Mouse (Mus musculus): ENCODE measurements around the gene Nrxn3.

Gene Nrxn3

DNA sequence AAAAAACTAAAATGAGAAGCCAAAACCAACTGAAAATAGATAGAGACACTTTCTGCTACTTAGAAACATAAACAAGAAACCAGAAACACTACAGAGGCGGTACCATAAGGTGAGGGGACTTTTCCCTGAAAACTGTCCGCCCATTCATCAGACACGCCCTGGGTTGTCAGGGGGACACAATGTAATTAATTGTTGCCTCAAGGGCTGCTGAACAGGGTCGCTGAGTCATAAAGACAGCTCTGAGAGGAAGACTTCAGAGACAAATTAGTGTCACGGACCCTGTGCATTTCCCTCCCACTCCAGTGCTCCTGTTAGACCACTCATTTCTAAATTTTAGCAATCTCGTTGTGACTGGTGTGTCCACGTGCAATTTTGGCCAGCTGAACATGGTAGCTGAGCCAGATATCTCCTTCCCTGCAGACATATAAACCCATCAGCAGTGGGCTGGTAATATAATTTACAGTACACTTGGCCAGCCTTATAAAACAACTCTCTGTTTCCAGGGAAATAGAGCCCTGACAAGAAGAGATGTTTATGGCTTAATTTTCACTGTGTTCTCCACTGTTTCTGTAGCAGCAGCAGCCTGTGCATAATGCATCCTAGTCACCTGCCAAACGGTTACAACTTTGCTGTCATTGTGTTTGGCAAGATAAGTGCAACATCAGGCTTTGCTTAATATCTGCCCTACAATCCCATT lies 603.3 kb downstream of the Nrxn3 start:
- peak in 1 of 2 experiments; percentile 37 for DNase-seq (ENCODE audit: low spot score in 2 of 2)

DNA sequence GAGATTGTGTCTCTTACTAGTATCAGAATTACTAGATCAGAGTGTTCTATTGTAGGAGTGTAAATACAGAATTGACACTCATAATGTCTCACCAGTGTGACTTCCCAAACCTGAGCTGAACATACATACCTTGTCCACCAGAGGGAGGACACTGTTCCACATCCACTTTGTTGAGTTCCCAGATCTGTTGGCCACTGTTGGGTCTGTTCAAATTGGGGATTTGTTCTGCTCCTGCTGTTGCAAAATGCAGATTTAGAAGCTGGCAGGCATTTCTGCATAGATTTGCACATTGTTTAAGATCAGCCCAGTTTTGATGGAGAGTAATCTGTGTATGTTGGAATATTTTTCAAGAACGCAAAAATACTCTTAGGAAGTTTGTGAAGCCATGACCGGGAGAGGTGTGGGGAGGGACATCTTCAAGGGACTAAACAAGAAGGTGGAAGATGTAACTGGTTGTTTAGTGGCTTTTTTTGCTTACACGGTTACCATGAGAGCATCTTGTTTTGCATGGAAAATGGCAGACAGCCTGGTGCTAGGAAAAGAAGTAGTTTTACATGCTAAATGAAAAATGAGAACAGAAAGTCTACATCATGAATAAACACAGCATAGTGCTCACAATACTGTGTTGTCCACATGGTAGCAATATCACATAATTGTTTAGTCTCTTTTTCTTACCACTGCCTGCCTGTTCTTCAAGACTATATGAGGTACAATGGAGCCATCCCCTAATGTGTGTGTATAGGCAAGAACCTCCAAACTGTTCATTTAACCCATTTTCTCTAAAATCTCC lies 609.0 kb downstream of the Nrxn3 start:
- peak; percentile 61 to 83 for DNase-seq (ENCODE audit: low spot score in 2 of 2)

DNA sequence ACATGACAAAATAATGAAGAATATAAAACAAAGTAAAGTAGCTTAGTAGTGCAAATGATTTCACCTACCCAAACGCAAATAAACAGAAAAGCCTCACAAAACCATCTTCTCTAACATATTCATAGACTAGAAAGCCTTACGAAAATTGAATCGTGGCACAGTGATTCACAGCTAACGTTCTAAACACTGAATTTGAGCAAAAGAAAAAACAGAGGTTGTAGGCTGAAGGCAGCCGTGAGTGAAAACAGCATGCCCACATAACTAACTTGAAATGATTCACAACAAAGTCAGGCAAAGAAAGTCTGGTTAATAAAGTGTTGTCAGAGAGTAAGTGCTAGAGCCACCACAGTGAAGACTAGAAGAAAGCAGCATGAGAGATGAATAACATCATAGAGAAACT lies 610.8 kb downstream of the Nrxn3 start:
- DNase-seq (ENCODE audit: low spot score in 2 of 2): no peak

DNA sequence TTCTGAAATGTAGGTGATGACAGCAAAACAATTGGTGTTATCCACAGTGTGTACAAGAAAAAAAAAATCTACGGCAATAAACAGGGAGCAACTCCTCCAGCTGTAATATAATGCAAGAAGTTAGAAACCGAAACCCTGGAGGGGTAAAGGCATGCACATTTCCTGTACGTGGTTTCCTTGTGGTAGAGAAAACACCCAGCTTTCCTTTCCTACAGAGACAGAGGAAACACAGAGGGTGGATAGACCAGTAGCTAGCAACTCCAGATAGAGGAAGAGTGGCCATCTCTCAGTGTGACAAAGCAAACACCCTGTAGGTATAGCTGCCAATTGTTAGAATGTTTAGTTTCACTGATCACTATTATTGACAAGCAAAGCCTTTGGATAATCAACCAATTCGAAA lies 642.2 kb downstream of the Nrxn3 start:
- DNase-seq (ENCODE audit: low spot score in 2 of 2): no peak

DNA sequence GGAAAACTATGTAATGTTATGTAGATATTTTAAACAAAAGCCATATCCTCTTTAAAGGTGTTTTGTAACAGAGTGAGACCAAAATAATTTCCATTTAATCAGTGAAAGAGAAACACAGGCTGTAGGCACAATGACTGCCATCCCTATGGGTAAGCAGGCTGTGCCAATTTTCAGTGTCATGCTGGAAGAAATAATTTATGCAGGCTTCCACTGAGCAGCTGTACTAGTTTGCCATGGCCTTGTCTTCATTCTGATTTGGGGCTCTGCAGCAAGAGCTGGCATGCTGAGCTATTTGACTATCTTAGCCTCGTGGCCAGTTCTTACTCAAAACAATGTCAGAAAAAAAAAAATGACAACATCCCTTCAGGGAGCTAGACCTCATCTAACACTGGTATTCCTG lies 647.3 kb downstream of the Nrxn3 start:
- no peak for DNase-seq (ENCODE audit: low spot score in 2 of 2)

DNA sequence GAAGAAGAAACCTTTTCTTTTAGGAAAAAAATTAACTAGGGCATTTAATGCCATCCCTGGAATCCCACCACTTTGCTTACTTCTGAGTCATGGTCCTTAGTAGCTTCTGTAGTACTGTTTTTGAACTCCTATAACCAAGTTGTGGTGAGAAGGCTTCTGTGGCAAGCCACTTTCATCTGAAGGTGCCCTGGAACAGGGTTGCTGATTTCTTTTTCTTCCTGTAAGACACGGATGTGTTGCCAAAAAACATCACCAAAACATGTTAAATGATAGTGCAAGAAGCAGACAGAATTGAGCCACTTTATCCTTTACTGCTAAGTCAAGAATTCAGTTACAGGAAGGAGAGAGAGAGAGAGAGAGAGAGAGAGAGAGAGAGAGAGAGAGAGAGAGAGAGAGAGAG lies 653.9 kb downstream of the Nrxn3 start:
- peak in 1 of 2 experiments; percentile 42 for DNase-seq (ENCODE audit: low spot score in 2 of 2)

DNA sequence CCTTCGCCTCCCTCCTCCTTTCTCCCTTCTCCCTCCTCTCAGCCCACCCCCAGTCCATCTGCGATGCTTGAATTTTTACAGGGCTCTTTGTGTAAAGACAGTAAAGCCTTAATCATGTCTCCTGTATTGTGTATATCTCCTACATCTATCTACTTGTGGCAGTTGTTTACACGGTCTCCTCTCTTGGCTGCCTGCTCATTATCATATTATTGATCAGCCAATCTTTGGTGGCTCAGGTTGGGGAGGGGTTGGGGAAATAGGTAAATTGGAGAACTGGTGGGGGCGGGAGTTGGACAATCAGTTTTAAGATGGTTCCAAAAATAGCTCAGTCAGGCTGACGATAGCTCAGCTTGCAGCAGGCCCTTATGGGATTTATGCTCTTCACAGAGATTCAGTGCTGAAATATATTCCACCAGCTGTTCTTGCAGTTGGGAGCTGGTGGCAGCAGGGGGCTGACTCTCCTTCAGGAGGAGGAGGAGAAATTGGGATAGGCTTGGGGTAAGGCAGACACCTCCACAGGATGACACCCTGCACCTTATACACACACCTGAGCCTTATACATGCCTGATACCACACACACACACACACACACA lies 654.5 kb downstream of the Nrxn3 start:
- peak; percentile 76 to 88 for DNase-seq (ENCODE audit: low spot score in 2 of 2)

DNA sequence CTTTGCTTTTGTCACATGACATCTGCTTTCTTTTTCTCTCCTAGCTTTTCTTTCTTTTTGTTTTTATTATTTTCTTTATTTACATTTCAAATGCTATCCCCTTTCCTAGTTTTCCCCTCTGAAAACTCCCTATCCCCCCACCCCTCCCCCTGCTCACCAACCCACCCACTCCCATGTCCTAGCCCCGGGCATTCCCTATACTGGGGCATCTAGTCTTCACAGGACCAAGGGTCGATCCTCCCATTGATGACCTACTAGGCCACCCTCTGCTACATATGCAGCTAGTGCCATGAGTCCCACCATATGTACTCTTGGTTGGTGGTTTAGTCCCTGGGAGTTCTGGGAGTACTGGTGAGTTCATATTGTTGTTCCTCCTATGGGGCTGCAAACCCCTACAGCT lies 655.0 kb downstream of the Nrxn3 start:
- no peak for DNase-seq (ENCODE audit: low spot score in 2 of 2)

DNA sequence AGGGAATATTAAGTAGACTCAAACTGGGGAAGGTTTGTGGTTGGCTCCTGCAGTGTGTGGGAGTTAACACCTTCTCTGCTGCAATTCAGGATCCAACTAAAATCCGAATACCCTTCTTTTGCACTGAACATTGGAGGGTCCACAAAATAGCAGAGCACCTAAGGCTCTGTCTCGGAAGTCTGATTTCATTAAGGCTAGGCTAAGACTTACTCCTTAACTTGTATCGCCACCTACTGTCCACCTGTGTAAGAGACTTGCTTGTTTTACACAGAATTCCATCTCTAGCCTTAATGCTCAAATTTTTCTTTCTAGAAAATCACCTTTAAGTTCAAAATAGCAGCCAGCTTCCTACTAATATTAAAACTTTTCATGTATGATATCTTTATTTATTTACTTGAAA lies 660.6 kb downstream of the Nrxn3 start:
- DNase-seq (ENCODE audit: low spot score in 2 of 2): peak; percentile 40 to 48

DNA sequence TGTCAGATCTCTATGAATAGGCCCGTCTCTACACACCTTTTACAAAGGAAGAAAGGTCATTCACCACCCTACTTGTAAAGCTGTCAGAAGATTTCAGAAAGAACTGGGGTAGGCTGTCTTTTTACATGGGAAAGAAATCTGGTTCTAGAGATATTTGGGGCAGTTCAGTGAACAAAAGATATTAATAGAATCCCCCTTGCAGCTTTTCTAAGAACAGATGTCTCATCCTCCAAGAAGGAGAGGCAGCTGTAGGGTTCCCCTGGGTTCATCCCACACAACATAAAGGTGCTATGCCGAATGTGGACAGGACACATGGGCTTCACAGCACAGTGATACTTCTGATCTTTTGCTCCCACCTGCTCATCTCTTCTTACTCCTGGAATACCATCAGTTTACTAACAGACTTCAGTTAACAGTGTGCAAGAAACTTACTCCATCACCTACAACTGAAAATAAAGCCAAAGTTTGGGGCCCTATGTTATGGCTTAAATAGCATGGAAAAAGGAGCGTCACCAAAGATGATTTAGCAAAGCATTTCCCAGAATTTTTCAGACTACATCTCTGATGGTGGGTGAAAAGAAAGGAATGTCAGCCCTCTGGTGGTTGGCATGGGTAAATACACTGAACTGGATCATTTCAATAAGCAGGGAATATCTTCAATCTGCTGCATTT lies 672.6 kb downstream of the Nrxn3 start:
- peak; percentile 51 to 62 for DNase-seq (ENCODE audit: low spot score in 2 of 2)

DNA sequence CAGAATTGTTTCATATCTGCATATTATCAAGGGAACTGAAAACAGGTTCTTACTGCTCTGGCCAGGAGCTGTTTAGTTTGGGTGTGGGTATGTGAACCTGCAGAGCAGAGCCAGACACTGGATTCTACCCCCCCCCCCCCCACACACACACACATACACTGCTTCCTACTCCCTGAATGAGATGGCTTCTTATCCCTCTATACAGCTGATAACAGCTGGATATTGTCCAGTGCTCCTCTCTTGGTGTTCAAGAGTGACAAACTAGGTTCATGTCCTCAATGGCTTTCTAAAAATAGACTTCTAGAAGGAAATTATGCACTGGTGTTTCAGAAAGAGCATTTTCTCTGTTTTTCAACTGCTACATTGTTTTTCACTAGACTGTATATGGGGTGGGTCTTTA lies 713.8 kb downstream of the Nrxn3 start:
- no peak for DNase-seq (ENCODE audit: low spot score in 2 of 2)

DNA sequence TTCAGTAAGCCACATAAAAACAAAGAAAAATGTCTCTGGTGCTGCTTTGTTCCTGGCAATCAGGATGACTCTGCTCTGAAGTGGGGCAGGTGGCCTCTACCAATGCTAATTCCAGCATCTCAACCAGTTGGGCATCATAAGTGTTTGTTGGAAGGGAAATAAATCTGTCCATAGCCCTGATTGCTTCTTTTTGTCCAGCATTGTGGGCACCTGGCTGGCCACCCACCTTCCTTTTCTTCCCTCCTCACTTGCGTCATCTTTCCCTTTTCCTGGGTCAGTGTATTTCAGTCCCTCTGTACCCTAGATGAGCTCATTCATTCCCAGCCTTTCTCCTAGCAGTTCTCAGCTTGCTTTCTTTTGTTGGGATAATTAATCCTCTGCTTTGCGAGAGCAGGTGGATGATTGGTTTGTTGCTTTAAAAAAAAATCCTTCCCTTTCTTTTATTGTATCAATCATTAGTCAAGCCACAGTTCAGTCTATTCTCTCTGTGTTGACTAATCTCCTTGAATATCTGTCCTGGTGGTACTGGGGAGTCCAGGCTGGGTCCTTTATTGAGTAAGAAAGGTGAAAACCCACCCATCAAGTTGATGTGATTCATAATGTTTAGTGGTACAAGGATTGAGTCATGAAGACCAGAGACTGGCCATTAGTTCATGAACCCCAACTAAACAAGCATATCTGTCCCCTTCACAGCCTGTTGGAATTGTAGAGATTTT lies 719.8 kb downstream of the Nrxn3 start:
- no peak for DNase-seq (ENCODE audit: low spot score in 2 of 2)

DNA sequence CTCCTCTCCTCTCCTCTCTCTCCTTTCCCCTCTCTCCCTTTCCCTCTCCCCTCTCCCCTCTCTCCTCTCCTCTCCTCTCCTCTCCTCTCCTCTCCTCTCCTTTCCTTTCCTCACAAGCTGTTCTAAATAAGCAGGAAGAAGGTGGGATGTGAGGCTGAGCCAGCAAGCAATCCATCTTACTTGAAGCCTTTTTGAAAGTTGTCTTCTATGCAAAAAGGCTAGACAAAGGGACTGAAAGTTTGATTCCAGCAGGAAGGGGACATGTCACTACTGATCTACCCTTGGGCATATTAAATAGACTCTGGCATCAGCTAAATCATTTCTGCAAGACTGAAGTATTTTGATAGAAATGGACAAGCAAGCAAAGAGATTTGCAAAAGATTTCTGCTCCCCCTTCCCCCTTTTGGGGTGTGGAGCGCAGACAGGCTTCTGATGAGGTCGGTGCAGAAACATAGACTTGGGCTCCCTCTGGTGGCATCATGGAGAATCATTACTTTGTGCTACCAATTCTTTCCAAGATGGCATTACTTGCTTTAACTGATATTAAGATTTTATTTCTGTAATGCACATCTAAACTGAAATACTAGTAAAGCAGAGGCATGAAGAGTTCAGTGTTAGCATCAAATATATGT lies 728.1 kb downstream of the Nrxn3 start:
- peak; percentile 79 to 84 for DNase-seq (ENCODE audit: low spot score in 2 of 2)

DNA sequence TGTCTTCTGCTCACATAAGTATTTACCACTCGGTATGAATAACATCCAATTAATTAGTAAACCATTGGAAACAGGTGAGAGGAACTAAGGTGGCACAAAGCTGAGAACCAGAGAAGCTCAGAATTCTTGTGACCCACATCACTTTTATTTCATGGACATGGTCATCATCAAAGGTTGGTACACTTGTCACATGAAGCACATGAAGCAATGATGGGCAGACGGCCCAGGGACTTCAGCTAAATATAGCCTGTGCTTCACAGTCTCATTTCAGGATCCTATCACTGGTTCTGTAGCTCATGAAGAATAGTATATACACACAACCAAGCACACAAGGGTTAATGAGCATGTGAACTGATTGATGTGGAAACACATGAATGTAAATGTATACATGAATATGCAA lies 747.5 kb downstream of the Nrxn3 start:
- DNase-seq (ENCODE audit: low spot score in 2 of 2): no peak

DNA sequence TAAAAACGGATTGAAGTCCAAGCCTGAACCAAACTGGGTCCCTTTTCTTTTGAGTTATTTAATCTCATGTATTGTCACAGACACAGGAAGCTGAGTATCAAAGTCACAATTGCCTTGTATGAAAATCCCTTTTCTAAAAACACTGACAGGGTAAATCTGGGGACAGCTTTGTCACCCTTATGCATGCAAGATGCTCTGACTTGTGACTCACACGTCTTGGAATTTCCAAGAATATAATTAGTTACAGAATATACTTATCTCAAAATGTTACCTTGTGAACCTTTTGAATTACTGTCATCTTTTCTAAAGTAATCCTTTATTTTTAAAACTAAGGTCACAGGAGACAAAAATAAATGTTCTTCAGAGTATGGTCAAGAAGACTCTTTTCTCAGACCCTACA lies 748.6 kb downstream of the Nrxn3 start:
- DNase-seq (ENCODE audit: low spot score in 2 of 2): no peak

DNA sequence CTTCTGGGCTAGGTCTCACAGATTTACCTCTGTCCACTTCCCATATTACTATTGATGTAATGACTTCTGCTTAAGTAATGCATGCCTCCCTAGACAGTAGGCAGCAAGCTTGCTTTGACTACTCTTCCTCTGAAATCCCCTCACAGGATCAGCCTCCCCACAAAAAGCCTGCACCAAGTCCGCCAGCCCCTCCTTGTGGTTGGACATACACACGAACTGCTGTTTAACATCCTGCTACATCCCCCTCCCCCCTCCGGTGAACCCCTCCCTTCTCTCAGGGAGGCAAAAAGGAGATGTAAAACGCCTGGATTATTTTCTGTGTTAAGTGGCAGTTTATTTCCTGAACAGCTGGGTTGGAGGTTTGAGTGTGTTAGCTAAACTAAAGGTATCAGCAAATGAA lies 749.2 kb downstream of the Nrxn3 start:
- DNase-seq (ENCODE audit: low spot score in 2 of 2): peak in 1 of 2 experiments; percentile 28

DNA sequence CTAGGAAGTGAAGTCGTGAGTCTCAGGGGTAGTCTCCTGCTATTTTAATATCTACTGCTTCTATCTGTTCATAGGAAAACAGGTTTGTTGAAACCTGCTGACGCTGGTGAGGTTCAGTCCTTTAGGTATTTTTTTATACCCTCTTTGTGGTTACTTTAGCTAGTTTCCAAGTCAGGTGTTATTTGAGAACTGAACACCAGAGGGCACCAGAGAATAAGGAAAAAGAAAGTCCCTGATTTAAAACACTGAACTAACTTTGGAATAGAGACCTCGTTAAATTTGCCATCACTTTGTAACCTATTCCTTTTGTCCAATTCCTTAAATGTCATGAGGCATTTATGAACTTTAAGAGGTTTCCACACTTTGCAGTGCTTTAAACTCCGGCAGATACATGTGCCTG lies 756.4 kb downstream of the Nrxn3 start:
- peak in 1 of 2 experiments; percentile 56 for DNase-seq (ENCODE audit: low spot score in 2 of 2)

DNA sequence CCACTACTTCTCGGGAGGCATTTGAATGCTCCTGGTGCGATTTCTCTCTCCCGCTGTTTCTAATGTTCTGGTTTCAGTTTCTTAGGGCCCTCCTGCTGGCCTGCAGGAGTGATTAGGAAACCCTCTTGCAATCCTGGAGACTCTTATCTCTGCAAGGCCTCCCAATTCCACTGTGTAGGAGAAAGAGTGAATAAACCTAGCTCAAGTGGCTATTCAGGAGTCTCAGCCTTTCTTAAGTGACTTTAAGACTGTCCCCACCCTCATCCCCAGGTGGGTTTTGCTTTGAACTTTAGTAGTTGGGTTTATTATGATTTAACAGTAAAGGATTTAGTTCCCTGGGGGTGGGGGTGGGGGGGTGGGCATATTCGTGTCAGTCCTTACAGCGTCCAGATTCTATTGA lies 759.5 kb downstream of the Nrxn3 start:
- DNase-seq (ENCODE audit: low spot score in 2 of 2): no peak

DNA sequence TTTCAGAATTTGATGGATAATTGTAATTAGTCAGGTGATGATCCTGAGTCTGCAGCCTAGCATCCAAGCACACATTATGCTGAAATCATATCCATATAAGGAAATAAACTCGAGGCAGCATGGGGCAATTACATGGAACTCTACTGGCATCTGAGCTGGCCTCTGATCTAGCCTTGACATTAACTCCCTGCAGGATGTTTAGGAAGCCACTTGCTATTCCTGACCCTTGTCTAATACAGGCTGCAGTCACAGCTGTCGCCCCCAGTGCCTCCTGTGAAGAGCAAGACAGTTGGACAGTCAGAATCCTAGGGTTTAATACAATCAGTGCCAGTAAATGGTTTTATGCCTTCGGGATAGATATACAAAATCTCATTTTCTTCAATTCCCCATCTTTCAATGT lies 781.4 kb downstream of the Nrxn3 start:
- no peak for DNase-seq (ENCODE audit: low spot score in 2 of 2)

DNA sequence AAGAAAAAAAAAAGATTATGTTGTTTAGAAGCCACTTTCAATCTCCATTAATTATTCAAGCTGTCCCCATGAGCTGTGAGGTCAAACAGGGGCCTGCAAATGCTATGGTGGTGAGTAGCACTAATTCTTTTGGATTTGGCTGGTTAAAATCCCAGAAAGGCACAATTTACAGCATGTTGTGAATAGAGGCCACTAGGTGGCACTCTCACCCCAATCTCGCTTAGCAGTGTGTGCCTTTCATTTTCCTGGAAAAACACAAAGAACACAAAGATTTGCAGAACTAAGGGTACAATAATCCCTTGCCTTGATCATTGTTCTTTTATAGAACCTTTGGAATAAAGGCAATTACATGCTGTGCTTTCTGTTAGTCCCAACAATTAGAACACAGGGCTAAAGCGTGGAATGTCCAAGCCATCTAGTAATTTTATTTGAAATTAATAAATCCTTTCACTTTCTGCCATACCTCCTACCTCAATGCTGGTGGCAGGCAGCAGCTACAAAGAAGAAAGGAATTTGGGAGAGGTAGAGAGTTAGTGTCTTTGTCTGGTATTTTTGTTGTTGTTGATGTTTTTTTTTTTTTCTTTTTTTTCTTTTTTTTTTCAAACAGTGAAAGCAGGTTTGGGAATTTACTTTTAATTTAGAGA lies 782.6 kb downstream of the Nrxn3 start:
- DNase-seq (ENCODE audit: low spot score in 2 of 2): peak; percentile 78 to 83

DNA sequence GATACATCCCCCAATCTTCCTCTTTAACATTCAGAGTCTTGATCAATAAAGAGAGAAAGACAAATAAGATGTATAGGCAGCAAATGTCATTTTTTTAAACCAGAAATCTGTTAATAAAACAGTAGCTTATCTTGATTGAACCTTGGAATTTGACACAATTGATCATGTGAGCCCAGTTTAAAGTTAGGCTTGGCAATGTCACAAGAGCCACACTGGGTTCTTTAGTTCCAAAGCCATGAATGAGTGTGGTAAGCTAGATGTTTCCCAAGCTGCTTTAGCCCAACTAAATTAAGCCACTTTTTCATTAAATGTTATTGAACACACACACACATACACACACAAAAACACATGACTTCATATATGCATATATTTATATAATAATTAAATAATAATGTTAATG lies 786.3 kb downstream of the Nrxn3 start:
- DNase-seq (ENCODE audit: low spot score in 2 of 2): no peak
